In the genomic region with DNA sequence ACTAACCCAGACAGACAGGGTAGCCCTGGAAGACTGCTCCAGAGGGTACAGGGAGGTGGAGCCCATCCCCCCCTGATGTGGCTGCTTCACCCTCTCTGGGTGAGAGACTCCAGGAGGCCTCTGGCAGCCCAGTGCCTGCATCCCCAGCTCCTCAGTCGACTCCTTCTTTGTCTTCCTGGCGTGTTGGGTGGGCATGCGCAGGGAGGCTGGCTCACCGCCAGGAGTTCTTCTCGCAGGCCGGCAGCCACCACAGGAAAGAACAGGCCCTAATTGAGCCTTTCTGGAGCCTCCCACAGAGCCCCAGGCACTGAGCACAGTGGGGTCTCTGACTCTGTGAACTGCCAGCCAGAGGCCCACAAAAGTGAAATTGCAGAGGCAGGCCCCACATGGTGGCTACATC, we compare ENCODE assay signal across 8 mouse cellular contexts. TPM values are rescaled to one million over a fixed set of nuclear protein-coding genes. Genes with fewer than 3 reads are reported as not detected.
DNase-seq lines count a peak whose midpoint lies in the region; ATAC-seq lines count a peak whose summit lies in the region.

No protein-coding gene starts in this region.

- H3K36me3 ChIP-seq in hindbrain, embryonic 14.5 days (replicated peaks; ENCODE audit: control insufficient read depth, insufficient read depth) = peaks cover 36% of the 10 kb centered on the region

- H3K27me3 ChIP-seq in hindbrain, embryonic 14.5 days (ENCODE audit: control insufficient read depth, insufficient read depth, low read length) = no peaks in the 10 kb centered on the region

- no peak overlapping the region for H3K4me2 ChIP-seq in hindbrain, embryonic 14.5 days (replicated peaks)

- DNase-seq in adrenal gland, adult (ENCODE audit: inconsistent age in 2 of 2, low spot score in 1 of 2) = peak; percentile 72 to 78
- DNase-seq in cerebellum, postnatal 14 days = peak; percentile 88
- DNase-seq in frontal cortex, postnatal 25 days (ENCODE audit: low spot score in 2 of 2) = peak; percentile 53 to 64
- peak; percentile 87 for DNase-seq in hindbrain, embryonic 14.5 days (ENCODE audit: low spot score)
- peak; percentile 54 to 74 for DNase-seq in layer of hippocampus, postnatal 25 days (ENCODE audit: extremely low spot score in 1 of 2, low spot score in 1 of 2)
- peak; percentile 92 for DNase-seq in lung, postnatal 10 days
- peak; percentile 80 for DNase-seq in right cerebral cortex, adult 18-20 months
- DNase-seq in urinary bladder, adult 18-20 months (ENCODE audit: low spot score in 2 of 2) = no peak

- ATAC-seq in hindbrain, embryonic 14.5 days (ENCODE audit: low FRiP score) = peak; percentile 89

- H3K9me3 ChIP-seq in hindbrain, embryonic 14.5 days (ENCODE audit: control insufficient read depth, low read length) = no peaks in the 10 kb centered on the region

- peaks cover 29% of the 10 kb centered on the region for H3K4me1 ChIP-seq in hindbrain, embryonic 14.5 days (replicated peaks; ENCODE audit: control insufficient read depth, insufficient read depth, low read length)

- H3K27ac ChIP-seq in hindbrain, embryonic 14.5 days = peak overlapping the region; percentile 94

- H3K4me3 ChIP-seq in hindbrain, embryonic 14.5 days (replicated peaks; ENCODE audit: low read length) = no peak overlapping the region

- peak overlapping the region; percentile 53 for H3K9ac ChIP-seq in hindbrain, embryonic 14.5 days

- 0% methylated on average over 6 of the region's 6 CpGs for WGBS in hindbrain, embryonic 14.5 days

RNA-seq across cellular contexts. Expression of gene Trim62, which starts 16.0 kb away (rescaled TPM):
- polyA plus RNA-seq in hindbrain, embryonic 14.5 days (2014; fragmentation: Nextera tagmentation; extraction: Ambion mirVana) = 31.9 and 35.5 TPM in 2 replicates
- total RNA-seq in layer of hippocampus, postnatal 25 days (2021) = 10 to 100 TPM; 15.1 to 16.2 TPM

Comparison
In these comparisons a context has a peak if more than half of its experiments do, and no peak if none do; other contexts are left out.
1. DNase-seq: peak in adrenal gland, adult (2 of 2), cerebellum, postnatal 14 days (2 of 2), frontal cortex, postnatal 25 days (2 of 2), hindbrain, embryonic 14.5 days (single experiment), layer of hippocampus, postnatal 25 days (2 of 2), lung, postnatal 10 days (single experiment) and right cerebral cortex, adult 18-20 months (single experiment); none in urinary bladder, adult 18-20 months (0 of 2).